Mouse (Mus musculus) hindbrain, embryonic 14.5 days (tissue): ENCODE data around the gene Bmpr1b. TPM values are rescaled to one million over a fixed set of nuclear protein-coding genes. Genes with fewer than 3 reads are reported as not detected.

Experiments used
- ATAC-seq: fragments of 200-750 bp; cut with Nextera tagmentation; 2 replicates; pipeline ENCODE4 v1.8.0; 2017; ENCODE audit warnings: moderate number of reproducible peaks, mild to moderate bottlenecking, moderate TSS enrichment, moderate library complexity; ENCODE audit not compliant: low FRiP score
- DNase-seq: peaks from one replicate; pipeline ENCODE4 v3.0.0-alpha.2; 2015; ENCODE audit warnings: low spot score
- H3K27ac ChIP-seq: fragments of 300-500 bp; sonication (generic); 2 replicates; pipeline ENCODE4 v1.5.1; 2014; ENCODE audit warnings: mild to moderate bottlenecking, moderate library complexity
- H3K27me3 ChIP-seq: fragments of 300-500 bp; sonication (generic); 2 replicates; pipeline ENCODE4 v1.6.1; 2014; ENCODE audit warnings: mild to moderate bottlenecking, low read length, mixed read lengths; ENCODE audit not compliant: control insufficient read depth, insufficient read depth
- H3K36me3 ChIP-seq: fragments of 300-500 bp; sonication (generic); replicated peaks from 2 replicates; pipeline ENCODE4 v1.6.1; 2014; ENCODE audit not compliant: control insufficient read depth, insufficient read depth
- H3K4me1 ChIP-seq: fragments of 300-500 bp; sonication (generic); replicated peaks from 2 replicates; pipeline ENCODE4 v1.6.1; 2014; ENCODE audit warnings: antibody characterized with exemption, low read length, mixed read lengths; ENCODE audit not compliant: control insufficient read depth, insufficient read depth
- H3K4me2 ChIP-seq: fragments of 300-500 bp; sonication (generic); replicated peaks from 2 replicates; pipeline ENCODE4 v1.6.1; 2014; ENCODE audit warnings: mild to moderate bottlenecking, moderate library complexity
- H3K4me3 ChIP-seq: fragments of 300-500 bp; sonication (generic); replicated peaks from 2 replicates; pipeline ENCODE4 v1.5.1; 2014; ENCODE audit warnings: mild to moderate bottlenecking, low read length
- H3K9ac ChIP-seq: fragments of 300-500 bp; sonication (generic); 2 replicates; pipeline ENCODE4 v1.6.1; 2014
- H3K9me3 ChIP-seq: fragments of 300-500 bp; sonication (generic); 2 replicates; pipeline ENCODE4 v1.6.1; 2016; ENCODE audit warnings: low read length; ENCODE audit not compliant: control insufficient read depth
- WGBS: fragments of 180-500 bp; shearing (Covaris S2); extraction: QIAGEN DNeasy Blood & Tissue Kit; methylation state at CpG from one replicate; pipeline ENCODE4 v1.1.7; 2014; 5-methylcytosine and 5-hydroxymethylcytosine counted together
- polyA plus RNA-seq: library from polyadenylated mRNA; unstranded; fragments of >200 nt; fragmentation: Nextera tagmentation; extraction: Ambion mirVana; gene quantifications from 2 replicates; pipeline ENCODE4 v1.2.1, GENCODE M21; 2014

Bmpr1b gene
- polyA plus RNA-seq, 1 experiment from 2014 or later = 4.1 TPM

DNA sequence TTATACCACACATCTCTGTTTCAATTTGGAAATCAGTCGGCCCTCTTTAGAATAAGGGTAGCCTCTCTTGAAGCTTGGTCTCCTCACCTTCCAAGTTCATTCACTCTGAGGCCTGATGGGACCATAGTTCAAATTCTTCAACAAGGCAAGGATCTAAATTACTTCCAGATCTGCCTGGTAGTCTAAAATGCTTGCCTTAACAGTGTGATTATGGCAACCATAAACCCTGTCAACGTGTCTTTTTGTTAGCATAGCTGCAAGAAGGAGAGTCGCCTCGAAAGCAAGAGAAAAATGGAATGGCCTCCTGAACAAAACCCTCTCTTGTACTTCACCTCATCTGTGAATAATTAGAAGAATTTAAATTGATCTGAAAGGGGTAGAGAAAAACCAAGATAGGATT, 75.2 kb downstream of the Bmpr1b start:
- WGBS = 82% methylated on average over 4 of the region's 4 CpGs
- ATAC-seq (no peak), DNase-seq (no peak)
- Histone ChIP-seq H3K9ac (no peak overlapping the region), H3K4me1 (no peaks in the 10 kb centered on the region), H3K4me3 (no peak overlapping the region), H3K36me3 (no peaks in the 10 kb centered on the region), H3K27me3 (no peaks in the 10 kb centered on the region), H3K27ac (no peak overlapping the region), H3K4me2 (no peak overlapping the region), H3K9me3 (no peaks in the 10 kb centered on the region)

DNA sequence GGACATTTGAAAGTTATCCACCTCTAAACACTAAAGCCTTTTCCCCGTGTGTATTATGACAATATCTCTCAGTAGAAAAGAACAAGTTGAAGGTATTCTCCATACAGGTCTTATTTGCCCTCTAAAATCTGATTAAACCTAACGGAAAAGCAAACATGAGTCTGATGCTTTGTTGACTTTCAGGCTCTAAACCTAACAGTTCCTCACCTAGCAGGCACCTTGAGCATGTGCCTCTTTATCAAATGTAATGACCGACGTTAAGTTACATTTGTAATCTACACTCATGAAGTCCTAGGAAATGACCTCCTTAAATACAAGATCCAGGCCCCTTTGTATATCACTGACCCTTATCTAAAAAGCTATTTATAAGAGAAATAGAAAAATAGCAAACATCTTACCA, 79.5 kb downstream of the Bmpr1b start:
- no peaks in the 10 kb centered on the region for H3K4me1 ChIP-seq
- no peaks in the 10 kb centered on the region for H3K27me3 ChIP-seq
- no peak overlapping the region for H3K4me2 ChIP-seq
- H3K9me3 ChIP-seq = no peaks in the 10 kb centered on the region
- no peak overlapping the region for H3K9ac ChIP-seq
- ATAC-seq (no peak), DNase-seq (no peak)
- H3K4me3 ChIP-seq = no peak overlapping the region
- no peaks in the 10 kb centered on the region for H3K36me3 ChIP-seq
- WGBS = 93% methylated on average over 4 of the region's 4 CpGs
- H3K27ac ChIP-seq = no peak overlapping the region

DNA sequence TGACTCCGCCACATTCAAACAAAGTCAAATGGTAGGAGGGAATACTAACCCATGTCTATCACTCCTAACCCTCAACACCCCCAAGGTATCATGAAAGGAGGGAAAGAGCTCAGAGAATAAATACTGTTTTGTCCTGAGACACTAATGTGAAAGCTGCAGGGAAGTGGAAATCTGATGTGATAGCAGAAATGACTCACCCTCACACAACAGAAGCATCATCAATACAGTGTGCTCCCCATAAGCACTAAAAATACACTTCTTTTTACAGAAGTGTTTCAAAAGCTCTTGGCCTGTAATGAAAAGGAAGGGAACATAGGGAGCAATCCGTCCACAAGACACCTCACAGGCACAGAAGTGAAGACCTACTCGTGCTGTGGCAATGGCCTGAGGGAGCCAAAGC, 83.3 kb downstream of the Bmpr1b start:
- WGBS = 68% methylated on average over 3 of the region's 3 CpGs
- H3K4me3 ChIP-seq = no peak overlapping the region
- H3K27ac ChIP-seq = no peak overlapping the region
- no peak overlapping the region for H3K4me2 ChIP-seq
- H3K9ac ChIP-seq = no peak overlapping the region
- no peaks in the 10 kb centered on the region for H3K9me3 ChIP-seq
- H3K27me3 ChIP-seq = no peaks in the 10 kb centered on the region
- ATAC-seq (no peak), DNase-seq (no peak)
- no peaks in the 10 kb centered on the region for H3K4me1 ChIP-seq
- no peaks in the 10 kb centered on the region for H3K36me3 ChIP-seq

DNA sequence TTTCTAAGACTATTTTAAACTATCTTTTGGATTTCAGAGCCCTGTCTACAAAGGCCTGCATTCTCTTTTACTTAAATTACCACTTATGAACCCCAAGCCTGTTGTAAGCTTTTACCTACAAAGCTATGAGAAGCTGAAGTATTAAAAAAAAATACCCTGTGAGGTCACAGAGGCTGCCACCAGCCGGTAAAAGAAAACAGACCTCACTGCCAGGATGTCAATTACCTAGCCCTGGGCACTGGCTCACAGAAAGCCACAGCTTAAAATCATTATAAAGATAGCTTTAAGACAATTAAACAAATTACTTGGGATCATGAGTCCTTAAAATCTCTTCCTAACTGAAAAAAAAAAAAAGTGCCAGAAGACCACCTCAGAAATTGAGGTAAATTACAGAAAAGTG, 85.1 kb downstream of the Bmpr1b start:
- 44% methylated on average over 1 of the region's 1 CpGs for WGBS
- no peak for DNase-seq

DNA sequence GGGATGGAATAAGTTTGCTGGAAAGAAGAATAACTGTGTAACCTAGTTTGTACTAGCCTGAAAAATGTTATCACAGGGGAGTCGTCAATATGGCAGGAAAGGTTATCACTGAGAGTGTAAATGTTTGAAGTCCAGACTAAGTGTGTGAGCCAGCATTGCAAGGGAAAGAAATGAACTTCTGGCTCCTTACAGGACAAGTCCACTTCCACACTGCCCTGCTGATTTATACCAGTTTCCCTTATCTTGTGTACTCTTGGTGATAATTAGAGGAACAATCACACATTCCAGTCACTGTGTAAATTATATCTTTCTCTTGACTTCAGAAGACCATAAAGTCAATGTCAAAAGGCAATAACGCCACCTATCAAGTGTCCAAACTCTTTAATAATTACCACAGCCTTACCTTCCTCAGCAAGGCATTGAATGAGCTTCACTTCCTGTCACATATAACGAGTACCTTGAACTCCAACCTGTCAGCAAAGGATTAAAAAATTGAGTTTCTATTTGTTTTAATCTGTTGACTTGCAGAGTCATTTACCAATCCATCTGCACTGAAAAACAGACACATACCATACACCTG, 91.4 kb downstream of the Bmpr1b start:
- no peaks in the 10 kb centered on the region for H3K4me1 ChIP-seq
- H3K36me3 ChIP-seq = no peaks in the 10 kb centered on the region
- no peaks in the 10 kb centered on the region for H3K9me3 ChIP-seq
- H3K4me2 ChIP-seq = no peak overlapping the region
- no peak for ATAC-seq
- no peak overlapping the region for H3K27ac ChIP-seq
- H3K4me3 ChIP-seq = no peak overlapping the region
- no peaks in the 10 kb centered on the region for H3K27me3 ChIP-seq
- WGBS = 92% methylated on average over 3 of the region's 3 CpGs
- DNase-seq = no peak
- H3K9ac ChIP-seq = no peak overlapping the region

More for the DNA sequence above, 85.1 kb downstream of the Bmpr1b start:
- H3K4me1 ChIP-seq = no peaks in the 10 kb centered on the region
- no peaks in the 10 kb centered on the region for H3K9me3 ChIP-seq
- no peaks in the 10 kb centered on the region for H3K27me3 ChIP-seq
- H3K36me3 ChIP-seq = no peaks in the 10 kb centered on the region
- ATAC-seq = no peak
- H3K9ac ChIP-seq = no peak overlapping the region
- no peak overlapping the region for H3K27ac ChIP-seq
- no peak overlapping the region for H3K4me3 ChIP-seq
- no peak overlapping the region for H3K4me2 ChIP-seq

DNA sequence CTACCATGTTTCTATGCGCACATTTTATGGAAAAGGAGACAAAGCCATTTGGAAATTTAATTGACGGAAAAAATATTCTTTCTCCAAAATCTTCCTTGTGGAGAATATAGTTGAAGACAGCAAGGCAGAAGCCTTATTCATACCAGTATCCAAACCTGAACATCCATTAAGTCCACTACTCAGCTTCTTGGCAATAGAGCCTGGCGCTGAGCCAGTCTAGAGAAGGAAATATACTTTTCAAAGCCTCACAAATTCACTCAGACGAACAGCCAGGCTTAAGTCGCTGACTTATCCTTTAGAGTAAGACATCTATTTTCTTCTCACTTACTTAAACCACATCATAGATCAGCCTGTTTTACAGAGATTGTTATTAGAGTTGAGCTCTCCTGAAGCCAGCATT, 97.6 kb downstream of the Bmpr1b start:
- Histone ChIP-seq H3K9me3 (no peaks in the 10 kb centered on the region), H3K4me2 (no peak overlapping the region), H3K36me3 (no peaks in the 10 kb centered on the region), H3K4me1 (no peaks in the 10 kb centered on the region), H3K27me3 (no peaks in the 10 kb centered on the region), H3K27ac (no peak overlapping the region), H3K9ac (no peak overlapping the region), H3K4me3 (no peak overlapping the region)
- DNase-seq = no peak
- 90% methylated on average over 5 of the region's 5 CpGs for WGBS
- no peak for ATAC-seq

DNA sequence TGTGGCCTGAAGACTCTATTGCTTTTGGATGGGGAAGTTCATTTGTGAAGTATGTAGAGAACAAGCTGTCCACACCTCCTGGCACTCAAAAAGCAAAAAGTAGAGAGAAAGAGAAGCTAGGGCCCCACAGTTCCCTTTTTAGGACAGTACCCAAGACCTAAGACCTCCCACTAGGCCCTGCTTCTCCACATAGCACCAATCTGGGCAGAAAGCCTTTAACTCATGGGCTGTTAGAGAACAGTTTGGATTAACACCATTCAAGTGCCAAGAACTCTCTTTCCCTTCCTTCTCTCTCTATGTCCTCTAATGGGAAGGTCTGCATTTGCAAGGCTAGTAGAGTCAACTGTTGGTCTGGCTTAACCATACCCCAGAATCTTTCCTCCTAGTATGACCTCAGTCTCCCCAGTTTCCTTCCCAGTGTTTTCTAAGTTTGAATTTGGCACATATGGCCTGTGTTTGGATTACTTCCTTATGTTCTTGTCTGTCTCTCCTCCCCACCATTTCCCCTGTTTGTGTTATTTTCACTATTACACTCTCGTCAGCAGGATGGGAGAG, 102.4 kb downstream of the Bmpr1b start:
- no peak for DNase-seq
- H3K9ac ChIP-seq = no peak overlapping the region
- no peaks in the 10 kb centered on the region for H3K9me3 ChIP-seq
- H3K4me1 ChIP-seq = no peaks in the 10 kb centered on the region
- no peak overlapping the region for H3K4me3 ChIP-seq
- H3K27me3 ChIP-seq = no peaks in the 10 kb centered on the region
- no peaks in the 10 kb centered on the region for H3K36me3 ChIP-seq
- H3K4me2 ChIP-seq = no peak overlapping the region
- H3K27ac ChIP-seq = no peak overlapping the region
- no peak for ATAC-seq
- 79% methylated on average over 1 of the region's 1 CpGs for WGBS

DNA sequence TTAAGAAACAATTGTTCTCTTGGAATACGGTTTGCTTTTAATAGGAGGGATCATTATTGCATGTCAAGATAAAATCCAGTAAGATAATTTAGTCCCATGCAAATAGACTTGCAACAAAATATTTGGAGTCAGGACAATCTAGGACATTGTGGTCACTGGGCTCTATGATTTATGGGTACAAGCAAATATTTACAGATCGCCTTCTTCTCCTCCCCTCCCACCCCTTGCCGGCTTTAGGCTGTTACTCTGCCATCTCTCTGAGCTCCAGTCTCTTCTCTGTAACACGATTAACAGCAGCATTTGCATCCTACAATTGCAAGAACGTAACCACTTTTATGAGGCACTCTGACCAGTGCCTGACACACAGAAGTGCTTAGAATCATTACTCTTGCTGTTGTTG, 104.1 kb downstream of the Bmpr1b start:
- H3K9ac ChIP-seq = no peak overlapping the region
- 69% methylated on average over 5 of the region's 5 CpGs for WGBS
- no peak for ATAC-seq
- no peak overlapping the region for H3K4me2 ChIP-seq
- no peaks in the 10 kb centered on the region for H3K4me1 ChIP-seq
- no peaks in the 10 kb centered on the region for H3K27me3 ChIP-seq
- no peak overlapping the region for H3K4me3 ChIP-seq
- DNase-seq = no peak
- H3K9me3 ChIP-seq = no peaks in the 10 kb centered on the region
- no peak overlapping the region for H3K27ac ChIP-seq
- no peaks in the 10 kb centered on the region for H3K36me3 ChIP-seq

DNA sequence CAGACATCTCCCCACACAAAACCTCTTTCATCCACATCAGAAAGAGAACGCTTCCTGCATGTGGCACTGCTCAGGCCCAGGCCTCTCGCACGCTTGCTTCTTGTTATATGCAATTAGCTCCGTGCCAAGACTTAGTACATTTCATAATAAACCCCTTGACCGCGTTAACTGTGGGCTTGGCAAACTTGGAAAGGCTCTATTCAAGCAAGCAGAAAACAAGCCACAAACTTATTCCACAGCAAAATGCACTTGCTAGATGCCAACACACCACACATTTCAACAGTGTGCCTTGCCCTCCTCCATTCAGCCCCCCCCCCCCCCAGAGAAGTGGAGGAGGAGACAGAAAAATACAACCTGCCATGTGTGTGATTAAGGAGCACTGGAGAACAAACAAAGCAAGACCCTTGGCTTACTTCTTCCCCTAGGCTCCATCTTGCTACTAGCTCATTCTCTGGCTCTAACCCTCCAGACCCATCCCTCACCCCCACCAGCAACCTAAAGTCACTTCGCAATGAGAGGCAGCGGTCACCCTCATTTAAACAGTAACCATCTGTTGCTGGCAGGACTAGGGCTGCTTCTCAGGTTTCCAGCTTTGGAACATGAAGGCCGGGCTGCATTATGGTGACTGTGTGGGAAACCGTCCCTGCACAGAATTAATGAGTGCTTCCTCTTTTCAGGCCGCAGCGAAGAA, 105.5 kb downstream of the Bmpr1b start:
- H3K4me2 ChIP-seq = no peak overlapping the region
- H3K36me3 ChIP-seq = no peaks in the 10 kb centered on the region
- H3K9ac ChIP-seq = no peak overlapping the region
- ATAC-seq (peak; percentile 92), DNase-seq (peak; percentile 48)
- no peaks in the 10 kb centered on the region for H3K9me3 ChIP-seq
- H3K4me1 ChIP-seq = no peaks in the 10 kb centered on the region
- no peak overlapping the region for H3K4me3 ChIP-seq
- no peak overlapping the region for H3K27ac ChIP-seq
- H3K27me3 ChIP-seq = no peaks in the 10 kb centered on the region
- 22% methylated on average over 12 of the region's 12 CpGs for WGBS
